Mouse (Mus musculus) ES-CJ7 (cell line): ENCODE data around the gene Macrod2.
"Not testable (repeated sequence)": the region's sequence is repeated elsewhere in the genome, so short reads cannot be mapped to it uniquely, and the experiment has no call there.

Experiments
- DNase-seq: peaks from one replicate; pipeline ENCODE4 v3.0.0; 2011; ENCODE audit warnings: low read depth, low spot score

The Macrod2 gene

GRCm38 (mm10) chr2:140698585-140698984 is 303.5 kb downstream of the Macrod2 start:
- no peak for DNase-seq

GRCm38 (mm10) chr2:140703377-140703776 is 308.3 kb downstream of the Macrod2 start:
- no peak for DNase-seq

- DNase-seq: peak; percentile 2
These were observed 309.0 kb downstream of the Macrod2 start for GRCm38 (mm10) chr2:140704146-140704545.

- DNase-seq: no peak
These were observed 310.2 kb downstream of the Macrod2 start for GRCm38 (mm10) chr2:140705278-140705677.

- DNase-seq: no peak
These were observed 312.4 kb downstream of the Macrod2 start for GRCm38 (mm10) chr2:140707550-140707949.

GRCm38 (mm10) chr2:140715822-140716221 is 320.7 kb downstream of the Macrod2 start:
- DNase-seq: no peak

- DNase-seq: no peak
These were observed 322.3 kb downstream of the Macrod2 start for GRCm38 (mm10) chr2:140717407-140717806.

- no peak for DNase-seq
These were observed 337.6 kb downstream of the Macrod2 start for GRCm38 (mm10) chr2:140732616-140733183.

- DNase-seq: no peak
These were observed 345.4 kb downstream of the Macrod2 start for GRCm38 (mm10) chr2:140740511-140740910.

GRCm38 (mm10) chr2:140742954-140743353 is 347.8 kb downstream of the Macrod2 start:
- not testable (repeated sequence) for DNase-seq

GRCm38 (mm10) chr2:140758881-140759280 is 363.8 kb downstream of the Macrod2 start:
- no peak for DNase-seq

- peak; percentile 21 for DNase-seq
These were observed 364.6 kb downstream of the Macrod2 start for GRCm38 (mm10) chr2:140759732-140760131.

GRCm38 (mm10) chr2:140760137-140760536 is 365.0 kb downstream of the Macrod2 start:
- DNase-seq: no peak

GRCm38 (mm10) chr2:140763076-140763891 is 368.2 kb downstream of the Macrod2 start:
- DNase-seq: no peak

GRCm38 (mm10) chr2:140769473-140769872 is 374.4 kb downstream of the Macrod2 start:
- no peak for DNase-seq

GRCm38 (mm10) chr2:140772825-140773224 is 377.7 kb downstream of the Macrod2 start:
- DNase-seq: no peak

GRCm38 (mm10) chr2:140773456-140773855 is 378.3 kb downstream of the Macrod2 start:
- DNase-seq: peak; percentile 4

GRCm38 (mm10) chr2:140774808-140775370 is 379.8 kb downstream of the Macrod2 start:
- DNase-seq: no peak

- no peak for DNase-seq
These were observed 380.5 kb downstream of the Macrod2 start for GRCm38 (mm10) chr2:140775448-140776101.

GRCm38 (mm10) chr2:140778212-140778611 is 383.1 kb downstream of the Macrod2 start:
- DNase-seq: no peak

GRCm38 (mm10) chr2:140783041-140783440 is 387.9 kb downstream of the Macrod2 start:
- no peak for DNase-seq

- DNase-seq: no peak
These were observed 389.5 kb downstream of the Macrod2 start for GRCm38 (mm10) chr2:140784626-140785025.
